Mouse (Mus musculus): ENCODE results near the gene Tmem212.

Tmem212 gene

DNA sequence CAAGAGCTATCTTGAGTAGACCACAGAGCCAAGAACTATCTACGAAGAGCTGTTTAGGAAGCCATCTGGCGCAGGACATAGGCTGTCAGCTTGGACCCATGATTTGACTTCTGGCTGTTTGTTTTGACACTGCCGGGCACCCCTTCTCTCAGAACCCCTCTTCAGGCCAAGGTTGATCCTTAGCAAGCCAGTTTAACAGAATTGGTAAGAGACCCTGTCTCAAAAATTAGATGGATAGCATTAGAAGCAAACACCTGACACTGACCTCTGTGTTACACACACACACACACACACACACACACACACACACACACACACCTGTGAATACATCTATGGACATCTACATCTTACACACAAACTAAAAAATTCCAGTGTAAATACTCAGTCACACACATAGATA lies 12.8 kb upstream of the Tmem212 start:
- no peaks in the 10 kb centered on the region for H3K27me3 ChIP-seq (ENCODE audit: control insufficient read depth, insufficient read depth, low read length, poor library complexity, severe bottlenecking)
- no peaks in the 10 kb centered on the region for H3K36me3 ChIP-seq (ENCODE audit: control insufficient read depth, insufficient read depth, low read length, poor library complexity, severe bottlenecking)
- no peak for DNase-seq (ENCODE audit: low read depth, low spot score)

DNA sequence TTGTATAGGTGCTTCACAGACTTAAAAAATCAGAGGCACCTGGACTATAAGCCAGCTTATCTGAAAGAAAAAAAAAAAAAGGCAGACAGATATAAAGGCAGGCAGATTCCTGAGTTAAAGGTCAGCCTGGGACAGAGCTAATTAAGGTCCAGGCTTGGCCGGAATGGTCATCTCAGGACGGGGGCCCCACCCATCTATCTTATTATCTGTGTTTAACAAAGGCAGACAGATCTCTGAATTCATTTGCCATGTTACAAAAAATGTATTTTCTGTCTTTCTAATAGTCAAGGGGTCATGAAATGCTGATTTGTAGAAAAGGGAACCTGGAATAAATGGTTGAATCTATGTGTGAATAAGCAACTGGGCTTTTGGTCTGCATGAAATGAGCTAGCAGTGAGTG lies 12.1 kb upstream of the Tmem212 start:
- Histone ChIP-seq H3K27me3 (ENCODE audit: control insufficient read depth, insufficient read depth, low read length, poor library complexity, severe bottlenecking) (no peaks in the 10 kb centered on the region), H3K36me3 (ENCODE audit: control insufficient read depth, insufficient read depth, low read length, poor library complexity, severe bottlenecking) (no peaks in the 10 kb centered on the region)
- no peak for DNase-seq (ENCODE audit: low read depth, low spot score)

DNA sequence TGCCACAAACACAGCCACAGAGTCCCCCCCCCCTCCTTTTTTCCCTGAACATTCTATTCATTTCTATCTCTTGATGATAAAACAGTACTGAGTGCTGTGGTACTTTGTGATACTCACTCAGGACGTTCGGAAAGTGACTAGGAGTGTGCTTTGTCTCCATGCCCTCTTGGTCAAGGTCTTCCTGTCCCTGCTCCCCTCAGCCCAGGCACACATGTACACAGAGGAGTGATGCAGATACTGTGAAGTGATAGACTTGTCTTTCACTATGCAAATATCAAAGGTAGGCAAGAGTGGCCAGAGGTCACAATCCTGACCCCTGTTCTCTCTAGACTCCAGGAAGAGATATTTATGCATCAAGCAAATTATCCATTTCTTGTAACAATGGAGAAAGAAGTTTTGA lies 11.1 kb upstream of the Tmem212 start:
- Histone ChIP-seq H3K27me3 (ENCODE audit: control insufficient read depth, insufficient read depth, low read length, poor library complexity, severe bottlenecking) (no peaks in the 10 kb centered on the region), H3K36me3 (ENCODE audit: control insufficient read depth, insufficient read depth, low read length, poor library complexity, severe bottlenecking) (no peaks in the 10 kb centered on the region)
- DNase-seq (ENCODE audit: low read depth, low spot score) = no peak

DNA sequence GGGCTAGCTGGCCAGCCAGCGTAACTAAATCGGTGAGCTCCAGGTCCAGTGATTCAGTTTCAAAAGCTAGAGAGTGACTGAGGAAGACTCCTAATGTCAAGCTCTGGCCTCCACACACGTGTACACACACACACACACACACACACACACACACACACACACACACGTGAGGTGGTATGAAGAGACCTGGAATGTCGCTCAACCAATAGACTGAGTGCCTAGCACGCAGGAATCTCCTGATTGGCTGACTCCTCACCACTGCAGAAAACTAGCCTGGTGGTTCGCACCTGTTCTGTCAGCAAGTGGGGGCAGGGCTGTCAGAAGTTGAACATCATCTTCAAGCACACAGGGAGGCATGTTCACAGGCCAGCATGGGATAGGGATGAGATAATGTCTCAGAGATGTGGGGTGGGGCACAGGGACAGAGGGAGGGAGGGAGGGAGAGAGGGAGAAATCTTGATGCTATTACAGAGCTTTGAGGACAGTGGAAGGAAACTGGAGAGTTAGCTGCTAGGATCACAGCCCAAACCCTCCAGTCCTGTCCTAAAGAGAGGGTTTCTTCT lies 10.6 kb upstream of the Tmem212 start:
- H3K27me3 ChIP-seq (ENCODE audit: control insufficient read depth, insufficient read depth, low read length, poor library complexity, severe bottlenecking) = no peaks in the 10 kb centered on the region
- DNase-seq (ENCODE audit: low read depth, low spot score) = no peak
- no peaks in the 10 kb centered on the region for H3K36me3 ChIP-seq (ENCODE audit: control insufficient read depth, insufficient read depth, low read length, poor library complexity, severe bottlenecking)

DNA sequence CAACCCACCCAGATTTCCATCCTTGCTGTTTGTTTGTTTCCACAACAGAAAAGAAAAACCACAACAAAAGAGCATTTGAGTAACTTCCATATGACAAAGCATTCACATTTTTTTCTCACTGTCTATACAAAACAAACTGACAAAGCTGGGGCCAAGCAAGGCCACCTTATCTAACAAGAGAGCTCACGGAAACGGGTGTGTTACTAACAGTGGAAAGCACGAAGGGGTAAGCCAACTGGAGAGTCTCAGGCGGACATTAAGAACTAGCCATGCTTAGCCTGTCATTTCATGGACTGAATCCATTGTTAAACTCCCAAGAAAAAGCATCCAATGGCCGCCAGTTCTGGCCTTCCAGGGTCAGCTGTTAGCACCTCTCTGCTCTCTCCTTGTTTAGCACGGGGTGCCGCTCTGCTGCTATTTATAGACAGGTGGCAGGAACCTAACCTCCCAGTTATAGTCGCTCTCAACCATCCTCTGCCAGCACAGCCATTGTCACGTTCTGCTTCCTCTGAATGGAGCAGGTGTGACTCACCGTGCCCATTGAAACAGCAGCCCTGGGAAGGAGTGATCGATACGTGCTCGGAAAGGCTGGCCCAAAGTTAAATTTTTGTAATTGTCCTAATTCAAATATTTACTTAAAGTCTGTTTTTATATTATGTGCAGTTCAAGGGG lies 8.6 kb upstream of the Tmem212 start:
- no peak for DNase-seq (ENCODE audit: low read depth, low spot score)
- Histone ChIP-seq H3K36me3 (ENCODE audit: control insufficient read depth, insufficient read depth, low read length, poor library complexity, severe bottlenecking) (no peaks in the 10 kb centered on the region), H3K27me3 (ENCODE audit: control insufficient read depth, insufficient read depth, low read length, poor library complexity, severe bottlenecking) (no peaks in the 10 kb centered on the region)

DNA sequence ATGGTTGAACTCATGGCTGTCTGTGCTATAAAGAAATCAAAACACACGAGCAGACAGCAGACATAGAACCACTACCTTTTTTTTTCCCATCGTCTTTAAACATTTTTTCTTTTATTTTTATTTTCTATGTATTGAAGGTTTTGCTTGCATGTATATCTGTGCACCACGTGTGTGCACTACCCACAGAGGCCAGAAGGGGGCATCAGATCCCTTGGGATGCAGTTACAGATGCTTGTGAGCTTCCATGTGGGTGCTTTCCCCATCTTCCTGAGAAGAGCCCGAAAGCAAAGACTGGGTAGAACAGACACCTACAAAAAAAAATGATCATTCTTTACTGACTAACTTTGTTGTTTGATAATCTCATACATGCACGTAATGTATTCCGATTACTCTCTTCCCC lies 5.7 kb upstream of the Tmem212 start:
- H3K36me3 ChIP-seq (ENCODE audit: control insufficient read depth, insufficient read depth, low read length, poor library complexity, severe bottlenecking) = no peaks in the 10 kb centered on the region
- no peaks in the 10 kb centered on the region for H3K27me3 ChIP-seq (ENCODE audit: control insufficient read depth, insufficient read depth, low read length, poor library complexity, severe bottlenecking)
- DNase-seq (ENCODE audit: low read depth, low spot score) = no peak

DNA sequence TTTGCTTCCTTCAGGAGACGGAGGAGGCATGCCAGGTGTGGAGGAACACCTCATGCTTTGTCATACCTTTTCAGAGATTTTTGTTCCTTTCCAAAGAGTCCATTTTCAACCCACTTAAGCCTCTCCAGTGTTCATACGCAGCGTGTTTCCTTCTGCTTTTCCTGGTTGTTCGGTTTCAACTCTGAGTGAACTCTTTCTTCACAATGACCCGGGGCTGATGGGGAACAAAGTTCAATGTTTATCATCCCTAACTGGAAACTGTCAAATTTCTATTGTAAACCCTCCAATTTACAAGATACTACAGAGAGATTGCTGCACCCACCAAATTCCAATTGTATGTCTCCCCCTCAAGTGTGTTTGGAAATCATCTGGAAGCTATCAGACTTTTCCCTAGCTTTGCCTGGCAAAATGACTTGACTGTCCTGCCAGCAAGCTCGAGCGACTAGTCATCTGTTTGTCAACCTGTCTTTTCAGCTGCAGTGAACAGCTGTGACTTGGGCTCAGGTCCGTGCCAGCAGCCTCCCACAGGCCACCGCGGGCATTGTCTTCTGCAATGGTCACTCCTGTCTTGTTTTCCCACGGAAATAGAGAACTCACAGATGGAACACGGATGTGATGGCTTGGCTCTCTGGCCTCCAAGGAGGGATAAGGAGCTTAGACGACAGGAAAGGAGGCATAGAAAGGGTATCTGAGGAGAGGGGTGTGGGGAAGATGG lies 3.0 kb upstream of the Tmem212 start:
- DNase-seq (ENCODE audit: low read depth, low spot score) = no peak
- Histone ChIP-seq H3K27me3 (ENCODE audit: control insufficient read depth, insufficient read depth, low read length, poor library complexity, severe bottlenecking) (no peaks in the 10 kb centered on the region), H3K36me3 (ENCODE audit: control insufficient read depth, insufficient read depth, low read length, poor library complexity, severe bottlenecking) (no peaks in the 10 kb centered on the region)

DNA sequence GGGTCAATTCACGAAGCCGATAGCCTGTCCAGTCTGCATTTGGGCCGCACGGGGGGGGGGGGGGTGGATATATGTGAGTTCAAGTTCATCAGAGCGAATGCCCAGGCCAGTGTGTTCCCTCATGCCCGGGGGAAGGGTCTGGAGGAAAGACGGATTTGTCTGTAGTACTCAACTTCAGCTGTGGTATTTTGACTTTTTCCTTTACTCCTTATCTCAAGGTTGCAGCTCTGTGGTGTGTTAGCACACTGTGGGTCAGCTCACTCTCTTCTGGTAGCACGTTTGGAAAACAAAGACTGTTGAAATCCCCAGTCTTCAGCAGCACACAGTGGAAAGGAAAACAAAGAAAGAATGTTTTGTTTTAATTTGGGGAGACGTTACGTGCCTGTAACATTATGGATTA lies 2.0 kb upstream of the Tmem212 start:
- no peak for DNase-seq (ENCODE audit: low read depth, low spot score)
- Histone ChIP-seq H3K36me3 (ENCODE audit: control insufficient read depth, insufficient read depth, low read length, poor library complexity, severe bottlenecking) (no peaks in the 10 kb centered on the region), H3K27me3 (ENCODE audit: control insufficient read depth, insufficient read depth, low read length, poor library complexity, severe bottlenecking) (no peaks in the 10 kb centered on the region)

DNA sequence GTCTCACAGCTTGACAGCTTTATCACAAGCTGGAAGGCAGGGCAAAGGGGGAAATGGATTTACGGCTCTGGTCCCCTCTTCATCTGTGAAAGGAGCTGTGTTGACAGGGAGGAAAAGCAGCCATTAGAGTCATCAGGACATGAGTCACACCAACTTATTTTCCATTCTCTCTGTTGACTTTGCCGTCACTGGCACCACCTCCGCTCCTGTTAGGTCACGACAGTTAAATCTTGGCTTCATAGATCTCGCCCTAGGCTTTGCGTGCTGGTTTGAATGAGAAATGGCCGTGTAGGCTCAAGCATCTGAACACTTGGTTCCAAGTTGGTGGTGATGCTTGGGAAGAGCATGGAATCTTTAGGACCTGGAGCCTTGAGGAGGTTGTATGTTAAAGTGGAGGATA lies 9.6 kb downstream of the Tmem212 start:
- no peak for DNase-seq (ENCODE audit: low read depth, low spot score)
- H3K36me3 ChIP-seq (ENCODE audit: control insufficient read depth, insufficient read depth, low read length, poor library complexity, severe bottlenecking) = no peaks in the 10 kb centered on the region
- H3K27me3 ChIP-seq (ENCODE audit: control insufficient read depth, insufficient read depth, low read length, poor library complexity, severe bottlenecking) = no peaks in the 10 kb centered on the region

DNA sequence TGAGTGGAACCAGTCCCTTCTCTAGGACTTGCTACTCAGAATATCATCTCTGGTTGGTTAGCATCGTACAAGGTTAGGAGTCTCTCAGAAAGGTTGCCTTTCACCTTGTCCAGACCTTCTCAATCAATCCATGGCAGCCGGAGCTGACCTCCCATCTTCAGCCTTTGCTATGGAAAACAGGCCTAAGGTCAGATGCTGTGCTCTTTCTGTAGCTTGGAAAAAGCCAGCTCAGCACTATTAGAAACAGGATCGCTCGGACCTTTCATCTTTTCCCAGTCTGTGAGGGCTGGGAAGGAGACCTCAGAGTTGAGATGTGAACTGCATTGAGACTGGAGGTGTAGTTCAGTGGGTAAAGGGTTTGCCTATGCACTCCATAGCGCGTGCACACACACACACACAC lies 10.6 kb downstream of the Tmem212 start:
- H3K36me3 ChIP-seq (ENCODE audit: control insufficient read depth, insufficient read depth, low read length, poor library complexity, severe bottlenecking) = no peaks in the 10 kb centered on the region

DNA sequence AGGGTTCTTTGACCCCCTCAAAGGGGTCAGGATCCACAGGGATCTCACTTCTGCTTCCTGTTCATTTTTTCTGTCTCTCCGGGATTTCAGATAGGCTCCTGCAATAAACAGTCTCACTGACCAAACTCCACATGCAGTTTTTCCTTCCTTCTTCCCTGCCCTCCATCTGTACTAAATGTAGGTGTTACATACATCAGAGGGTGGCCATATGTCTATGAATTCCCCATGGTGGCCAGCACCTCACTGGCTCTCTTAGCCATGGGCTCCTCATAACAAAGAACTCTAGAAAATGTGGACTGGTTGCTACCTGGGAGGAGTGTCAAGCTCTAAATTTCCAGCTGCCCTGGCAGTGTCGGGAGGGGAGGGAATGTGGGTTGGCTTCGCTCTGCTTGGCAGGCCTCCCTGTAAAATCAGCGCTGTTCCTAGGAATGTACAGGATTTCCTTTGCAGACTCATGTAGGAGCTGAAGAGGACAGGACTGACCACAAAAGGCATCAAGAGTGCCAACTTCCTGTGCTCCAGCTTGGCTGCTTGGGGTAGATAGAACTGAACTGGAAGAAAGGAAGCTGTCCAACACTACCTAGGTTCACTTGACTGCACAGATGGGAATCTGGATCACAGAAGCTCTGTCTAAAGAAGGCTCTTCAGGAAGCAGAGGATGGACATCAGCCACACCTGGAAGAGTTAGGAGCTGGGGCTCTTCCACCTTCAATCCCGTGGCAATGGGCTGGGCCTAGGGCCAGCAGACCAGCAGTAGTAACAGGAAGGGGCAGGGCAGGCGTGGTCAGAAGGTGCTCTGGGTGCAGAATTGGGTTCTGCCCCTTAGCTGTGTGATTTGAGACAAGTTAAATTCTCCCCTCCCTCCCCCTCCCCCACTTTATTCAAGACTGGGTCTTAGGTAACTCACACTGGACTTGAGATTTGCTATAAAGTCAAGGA lies 14.0 kb downstream of the Tmem212 start:
- DNase-seq (ENCODE audit: low read depth, low spot score) = no peak
- no peaks in the 10 kb centered on the region for H3K27me3 ChIP-seq (ENCODE audit: control insufficient read depth, insufficient read depth, low read length, poor library complexity, severe bottlenecking)
- H3K36me3 ChIP-seq (ENCODE audit: control insufficient read depth, insufficient read depth, low read length, poor library complexity, severe bottlenecking) = no peaks in the 10 kb centered on the region

More for the DNA sequence above, 10.6 kb downstream of the Tmem212 start:
- DNase-seq (ENCODE audit: low read depth, low spot score) = no peak
- H3K27me3 ChIP-seq (ENCODE audit: control insufficient read depth, insufficient read depth, low read length, poor library complexity, severe bottlenecking) = no peaks in the 10 kb centered on the region

DNA sequence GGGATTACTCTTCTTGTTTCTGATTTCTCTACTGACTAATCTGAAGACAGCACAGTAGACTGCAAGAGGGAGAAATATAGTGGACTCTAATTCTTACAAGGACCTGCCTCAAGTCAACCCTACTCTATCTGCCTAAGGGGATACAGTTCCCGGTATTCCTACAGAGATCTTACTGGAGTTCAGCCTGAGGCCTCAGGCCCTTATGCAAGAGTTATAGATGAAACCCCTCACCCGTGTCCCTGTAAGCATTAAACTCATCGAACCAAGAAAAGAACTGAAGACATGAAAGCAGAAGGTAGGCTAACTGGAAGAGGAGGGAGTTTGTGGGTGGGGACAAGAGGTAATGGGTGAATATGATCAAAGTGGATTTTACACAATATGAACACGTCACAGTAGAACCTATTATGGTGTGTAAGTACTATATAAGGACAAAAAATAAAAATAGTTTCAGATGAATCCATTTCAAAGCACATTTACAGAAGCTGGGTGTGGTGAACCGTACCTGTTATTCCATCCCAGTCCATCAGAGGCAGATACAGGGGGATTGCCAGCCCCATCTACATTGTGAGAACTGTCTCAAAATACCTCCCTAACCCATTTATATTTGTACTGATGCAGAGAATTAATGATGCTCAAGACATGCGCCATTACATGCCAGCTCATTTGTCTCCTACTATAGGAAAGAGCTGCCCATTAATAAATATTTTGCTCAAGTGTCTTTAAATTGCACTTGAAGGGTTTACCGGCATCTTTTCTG lies 17.1 kb downstream of the Tmem212 start:
- no peaks in the 10 kb centered on the region for H3K36me3 ChIP-seq (ENCODE audit: control insufficient read depth, insufficient read depth, low read length, poor library complexity, severe bottlenecking)
- H3K27me3 ChIP-seq (ENCODE audit: control insufficient read depth, insufficient read depth, low read length, poor library complexity, severe bottlenecking) = no peaks in the 10 kb centered on the region
- no peak for DNase-seq (ENCODE audit: low read depth, low spot score)

DNA sequence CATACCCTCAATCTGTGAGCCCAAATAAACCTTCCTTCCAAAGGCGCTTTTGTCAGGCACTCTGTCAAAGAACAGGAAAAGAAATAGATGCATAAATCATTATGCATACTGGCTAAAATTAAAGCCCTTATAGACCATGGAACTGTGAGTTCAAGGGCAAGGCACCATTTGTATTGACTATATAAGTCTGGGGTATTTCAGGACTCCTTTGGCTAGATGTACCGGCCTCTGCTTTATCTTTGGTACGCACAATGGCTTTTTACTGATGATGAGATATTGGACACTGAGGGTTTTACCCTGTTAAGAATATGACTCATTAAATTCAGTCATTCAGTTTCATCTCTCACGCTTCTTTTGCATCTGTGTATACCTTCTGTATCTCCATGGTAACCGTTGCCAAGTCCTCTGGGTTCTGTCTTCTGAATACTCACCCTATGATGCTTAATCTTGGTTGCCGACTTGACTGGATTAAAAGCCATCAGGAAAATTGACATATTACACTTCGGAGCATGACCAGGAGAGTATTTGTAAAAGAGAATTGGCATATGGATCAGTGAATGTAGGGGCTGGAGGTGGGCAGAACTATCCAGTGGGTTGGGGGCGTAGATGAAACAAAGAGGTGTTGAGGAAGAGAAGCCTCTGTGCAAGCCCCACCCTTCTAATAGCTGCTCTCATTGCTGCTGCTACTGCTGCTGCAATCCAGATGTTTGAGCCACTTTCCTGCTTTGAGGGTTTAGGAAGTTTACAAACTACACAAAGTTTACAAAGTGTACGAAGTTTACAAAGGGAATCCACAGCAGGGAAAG lies 22.7 kb downstream of the Tmem212 start:
- no peak for DNase-seq (ENCODE audit: low read depth, low spot score)
- no peaks in the 10 kb centered on the region for H3K36me3 ChIP-seq (ENCODE audit: control insufficient read depth, insufficient read depth, low read length, poor library complexity, severe bottlenecking)
- H3K27me3 ChIP-seq (ENCODE audit: control insufficient read depth, insufficient read depth, low read length, poor library complexity, severe bottlenecking) = no peaks in the 10 kb centered on the region

DNA sequence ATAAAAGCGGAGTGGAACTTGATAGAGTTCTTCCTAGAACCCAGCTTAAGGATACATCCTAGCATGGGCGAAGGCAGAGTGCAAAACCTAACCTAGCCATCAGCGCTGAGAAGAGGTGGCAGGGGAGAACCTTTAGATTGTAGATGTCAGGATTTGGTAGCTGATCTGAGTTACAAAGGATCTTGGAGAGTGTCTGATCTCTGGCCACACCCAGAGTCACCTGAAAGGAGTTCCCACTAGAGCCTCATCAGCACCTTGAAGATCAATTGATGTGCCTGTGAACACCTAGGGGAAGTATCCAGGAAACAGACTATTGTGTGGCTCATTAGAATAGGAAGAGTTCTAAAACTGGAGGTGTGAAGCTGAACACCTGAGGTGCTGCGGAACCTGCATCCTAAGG lies 23.7 kb downstream of the Tmem212 start:
- Histone ChIP-seq H3K27me3 (ENCODE audit: control insufficient read depth, insufficient read depth, low read length, poor library complexity, severe bottlenecking) (no peaks in the 10 kb centered on the region), H3K36me3 (ENCODE audit: control insufficient read depth, insufficient read depth, low read length, poor library complexity, severe bottlenecking) (no peaks in the 10 kb centered on the region)
- no peak for DNase-seq (ENCODE audit: low read depth, low spot score)

Data from splenic B cell, adult 2 months (primary cell).